Mouse (Mus musculus): ENCODE measurements at regions not wholly inside any gene's neighbourhood (a gene's known extent, or its start where the extent isn't known, plus 50 kb on each side); places are given as distances from the start of the nearest gene placed in this dataset.

DNA sequence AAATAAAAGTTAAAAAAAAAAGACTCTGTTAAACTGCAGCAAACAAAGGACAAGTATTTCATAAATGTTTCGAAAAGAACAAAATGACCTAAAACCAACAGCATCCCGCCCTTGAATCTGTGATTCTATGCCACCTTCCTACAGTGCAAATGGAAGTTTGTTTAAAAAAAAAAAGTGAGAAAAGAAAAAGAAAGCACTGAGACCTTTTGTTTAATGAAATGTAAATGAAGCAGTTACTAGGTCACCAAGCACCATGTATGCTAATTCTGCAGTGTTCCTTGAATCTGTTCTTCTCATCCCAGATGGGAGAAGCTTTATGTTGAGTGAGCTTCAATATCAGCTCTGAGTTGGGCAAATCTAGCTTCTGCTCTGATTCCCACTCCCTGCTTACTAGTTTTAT, 64.8 kb downstream of the Dnajb9 start:
- Histone ChIP-seq H3K4me3 (ENCODE audit: insufficient read depth, low read length) (no peak overlapping the region), H3K4me1 (ENCODE audit: control insufficient read depth, insufficient read depth, low read length) (no peaks in the 10 kb centered on the region), H3K27ac (ENCODE audit: insufficient read depth, low read depth, low read length) (no peak overlapping the region)
- TF ChIP-seq CTCF (IDR thresholded peaks at IDR 0.05; ENCODE audit: low read depth, low read length) (no peak), POLR2A (IDR thresholded peaks at IDR 0.05; ENCODE audit: borderline replicate concordance, low read depth, low read length) (no peak)

DNA sequence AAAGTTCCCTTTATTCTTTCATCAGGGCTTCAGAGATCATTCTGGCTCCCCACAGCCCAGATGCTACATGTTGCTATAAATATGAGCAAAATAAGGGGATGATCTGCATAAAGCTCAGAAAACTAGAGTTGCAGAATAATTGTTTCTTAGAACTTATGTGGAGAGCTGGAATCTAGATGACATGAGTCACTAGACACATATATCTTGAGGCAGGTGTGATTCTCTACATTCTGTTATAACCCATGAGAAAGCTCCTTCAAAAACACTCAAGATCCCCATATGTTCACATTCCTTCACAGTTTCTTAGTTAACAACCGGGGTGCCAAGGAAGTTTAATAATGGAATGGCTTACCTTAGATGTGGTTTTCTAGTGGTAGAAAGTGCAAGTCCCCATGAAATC, 71.1 kb downstream of the Dnajb9 start:
- no peaks in the 10 kb centered on the region for H3K4me1 ChIP-seq (ENCODE audit: control insufficient read depth, insufficient read depth, low read length)
- H3K4me3 ChIP-seq (ENCODE audit: insufficient read depth, low read length), result no peak overlapping the region
- no peak for TF ChIP-seq POLR2A (IDR thresholded peaks at IDR 0.05; ENCODE audit: borderline replicate concordance, low read depth, low read length)
- no peak for TF ChIP-seq CTCF (IDR thresholded peaks at IDR 0.05; ENCODE audit: low read depth, low read length)
- no peak overlapping the region for H3K27ac ChIP-seq (ENCODE audit: insufficient read depth, low read depth, low read length)

DNA sequence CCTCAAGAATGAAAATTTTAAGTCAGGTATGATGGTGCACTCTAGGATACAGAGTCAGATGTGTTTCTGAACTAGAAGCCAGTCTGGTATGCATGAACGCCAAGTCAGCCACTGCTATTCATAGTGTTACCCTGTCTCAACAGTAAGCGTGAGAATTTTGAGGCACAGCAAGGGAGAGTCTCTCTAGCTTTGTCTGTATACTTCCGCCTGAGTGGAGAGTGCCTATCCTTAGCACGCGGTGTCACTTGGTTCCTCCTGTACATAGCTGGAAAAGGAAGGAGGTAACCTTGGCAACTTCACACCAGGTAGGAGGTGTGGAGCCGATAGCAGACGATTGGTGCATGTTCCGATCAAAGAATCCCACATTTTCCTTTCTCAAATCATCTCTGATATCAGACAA, 81.3 kb downstream of the Dnajb9 start:
- Histone ChIP-seq H3K4me1 (ENCODE audit: control insufficient read depth, insufficient read depth, low read length) (no peaks in the 10 kb centered on the region), H3K27ac (ENCODE audit: insufficient read depth, low read depth, low read length) (no peak overlapping the region), H3K4me3 (ENCODE audit: insufficient read depth, low read length) (no peak overlapping the region)
- TF ChIP-seq POLR2A (IDR thresholded peaks at IDR 0.05; ENCODE audit: borderline replicate concordance, low read depth, low read length), result no peak
- TF ChIP-seq CTCF (IDR thresholded peaks at IDR 0.05; ENCODE audit: low read depth, low read length), result no peak

- no peaks in the 10 kb centered on the region for H3K4me1 ChIP-seq (ENCODE audit: control insufficient read depth, insufficient read depth, low read length)
- no peak overlapping the region for H3K27ac ChIP-seq (ENCODE audit: insufficient read depth, low read depth, low read length)
- H3K4me3 ChIP-seq (ENCODE audit: insufficient read depth, low read length), result no peak overlapping the region
- TF ChIP-seq POLR2A (IDR thresholded peaks at IDR 0.05; ENCODE audit: borderline replicate concordance, low read depth, low read length), result no peak
- no peak for TF ChIP-seq CTCF (IDR thresholded peaks at IDR 0.05; ENCODE audit: low read depth, low read length)
Observed at GRCm38 (mm10) chr12:44105085-44105484, 105.0 kb downstream of the Dnajb9 start.

DNA sequence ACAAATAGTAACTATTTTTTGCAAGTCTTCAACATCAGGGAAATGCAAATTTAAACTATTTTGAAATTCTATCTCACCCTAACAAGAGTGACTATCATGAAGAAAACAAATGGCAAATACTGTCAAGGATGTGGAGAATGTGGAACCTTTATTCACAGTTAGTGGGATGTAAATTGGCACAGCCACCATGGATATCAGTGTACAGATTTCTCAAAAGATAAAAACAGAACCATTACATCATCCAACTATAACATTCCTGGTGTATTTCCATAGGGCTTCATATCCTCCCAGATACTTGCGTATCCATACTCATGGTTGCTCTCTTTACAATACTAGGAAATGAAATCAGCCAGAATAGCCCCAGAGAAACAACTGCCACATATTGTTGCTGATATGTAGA, 110.9 kb downstream of the Dnajb9 start:
- Histone ChIP-seq H3K4me3 (ENCODE audit: insufficient read depth, low read length) (no peak overlapping the region), H3K4me1 (ENCODE audit: control insufficient read depth, insufficient read depth, low read length) (no peaks in the 10 kb centered on the region), H3K27ac (ENCODE audit: insufficient read depth, low read depth, low read length) (no peak overlapping the region)
- no peak for TF ChIP-seq POLR2A (IDR thresholded peaks at IDR 0.05; ENCODE audit: borderline replicate concordance, low read depth, low read length)
- no peak for TF ChIP-seq CTCF (IDR thresholded peaks at IDR 0.05; ENCODE audit: low read depth, low read length)

GRCm38 (mm10) chr12:44071766-44072165, 138.4 kb downstream of the Dnajb9 start:
- no peak for TF ChIP-seq POLR2A (IDR thresholded peaks at IDR 0.05; ENCODE audit: borderline replicate concordance, low read depth, low read length)
- TF ChIP-seq CTCF (IDR thresholded peaks at IDR 0.05; ENCODE audit: low read depth, low read length), result no peak
- H3K4me1 ChIP-seq (ENCODE audit: control insufficient read depth, insufficient read depth, low read length), result no peaks in the 10 kb centered on the region
- no peak overlapping the region for H3K27ac ChIP-seq (ENCODE audit: insufficient read depth, low read depth, low read length)
- H3K4me3 ChIP-seq (ENCODE audit: insufficient read depth, low read length), result no peak overlapping the region

DNA sequence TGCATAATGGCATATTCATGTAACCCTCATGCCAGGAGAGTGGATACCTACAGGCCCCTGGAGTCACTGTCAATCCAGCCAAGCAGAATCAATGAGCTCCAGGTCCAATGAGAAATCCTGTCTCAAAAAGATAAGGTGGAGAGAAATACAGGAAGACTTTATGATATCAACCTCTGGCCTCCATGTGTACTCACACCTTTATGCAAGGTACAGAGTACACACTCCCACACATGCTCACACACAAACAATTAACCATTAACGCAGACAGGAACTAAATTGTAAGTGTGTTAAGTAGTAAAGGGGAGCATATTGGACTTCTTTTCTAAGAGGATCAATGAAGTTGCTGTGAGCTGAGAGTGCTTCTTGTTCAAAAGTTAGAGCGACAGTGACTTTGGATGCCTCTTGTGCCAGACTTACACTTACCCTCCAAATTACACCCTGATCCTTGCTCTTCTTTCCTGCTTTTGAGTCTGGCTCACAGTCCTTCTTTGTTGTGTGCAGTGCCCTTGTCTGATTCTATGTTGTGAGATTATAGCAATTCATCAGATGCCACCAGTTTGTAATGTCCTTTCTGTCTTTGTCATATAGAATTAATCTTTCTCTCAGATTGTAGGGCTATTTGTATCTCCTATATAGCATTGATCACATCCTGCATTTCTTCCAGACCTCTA, 153.5 kb downstream of the Dnajb9 start:
- Histone ChIP-seq H3K4me3 (ENCODE audit: insufficient read depth, low read length) (no peak overlapping the region), H3K4me1 (ENCODE audit: control insufficient read depth, insufficient read depth, low read length) (no peaks in the 10 kb centered on the region), H3K27ac (ENCODE audit: insufficient read depth, low read depth, low read length) (no peak overlapping the region)
- TF ChIP-seq POLR2A (IDR thresholded peaks at IDR 0.05; ENCODE audit: borderline replicate concordance, low read depth, low read length) (no peak), CTCF (IDR thresholded peaks at IDR 0.05; ENCODE audit: low read depth, low read length) (no peak)

DNA sequence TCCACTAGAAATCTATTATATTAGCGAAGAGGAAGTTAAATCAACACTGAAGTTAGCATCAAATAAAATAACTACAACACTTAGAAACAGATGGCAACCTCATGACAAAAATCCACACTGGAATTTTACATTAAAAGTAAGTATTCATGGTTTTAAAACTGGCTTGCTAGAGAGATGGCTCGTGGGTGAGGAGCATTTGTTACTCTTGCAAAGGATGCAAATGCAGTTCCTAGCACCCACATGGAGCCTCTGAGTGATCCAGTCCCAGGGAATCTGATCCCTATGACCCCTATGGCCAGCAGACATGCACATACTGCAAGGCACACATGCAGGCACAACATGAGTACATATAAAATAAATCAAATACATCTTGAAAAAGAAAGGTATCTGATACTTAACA, 164.3 kb downstream of the Dnajb9 start:
- H3K4me1 ChIP-seq (ENCODE audit: control insufficient read depth, insufficient read depth, low read length), result no peaks in the 10 kb centered on the region
- no peak for TF ChIP-seq CTCF (IDR thresholded peaks at IDR 0.05; ENCODE audit: low read depth, low read length)
- no peak for TF ChIP-seq POLR2A (IDR thresholded peaks at IDR 0.05; ENCODE audit: borderline replicate concordance, low read depth, low read length)
- no peak overlapping the region for H3K27ac ChIP-seq (ENCODE audit: insufficient read depth, low read depth, low read length)
- H3K4me3 ChIP-seq (ENCODE audit: insufficient read depth, low read length), result no peak overlapping the region

DNA sequence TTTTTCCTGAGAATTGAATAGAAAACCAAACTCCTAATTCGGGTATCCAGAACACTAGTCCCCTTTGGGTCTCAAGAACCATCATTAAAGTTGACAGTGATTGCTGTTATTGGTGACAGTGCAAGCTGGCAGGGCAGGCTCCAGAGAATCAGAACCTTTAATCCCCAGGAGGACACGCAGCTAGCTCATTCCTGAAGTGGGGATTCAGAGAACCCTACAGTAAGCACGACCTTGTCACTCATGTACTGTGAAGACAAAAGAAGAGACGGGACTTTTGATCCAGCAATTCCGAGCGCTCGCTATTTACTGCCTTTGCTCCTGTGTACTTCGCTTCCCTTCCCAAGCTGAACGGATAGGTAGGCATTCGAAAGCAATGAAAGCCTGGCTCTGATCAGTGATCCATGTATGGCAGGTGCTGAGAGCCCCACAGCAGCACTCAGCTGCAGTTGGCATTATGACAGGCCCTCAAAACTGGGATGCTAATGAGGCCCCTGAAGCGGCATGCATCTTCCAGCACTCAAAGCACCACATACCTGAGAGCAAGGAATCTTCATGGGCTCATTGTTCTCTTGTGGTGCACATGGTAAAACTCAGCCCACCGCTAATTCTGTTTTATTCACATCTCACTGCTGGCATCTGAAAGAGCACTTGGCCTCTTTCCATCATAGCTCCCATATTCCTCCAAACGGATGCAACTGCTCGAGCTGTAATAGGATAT, 165.6 kb downstream of the Dnajb9 start:
- Histone ChIP-seq H3K4me1 (ENCODE audit: control insufficient read depth, insufficient read depth, low read length) (no peaks in the 10 kb centered on the region), H3K4me3 (ENCODE audit: insufficient read depth, low read length) (no peak overlapping the region), H3K27ac (ENCODE audit: insufficient read depth, low read depth, low read length) (no peak overlapping the region)
- TF ChIP-seq CTCF (IDR thresholded peaks at IDR 0.05; ENCODE audit: low read depth, low read length) (no peak), POLR2A (IDR thresholded peaks at IDR 0.05; ENCODE audit: borderline replicate concordance, low read depth, low read length) (no peak)

- H3K4me3 ChIP-seq (ENCODE audit: insufficient read depth, low read length), result no peak overlapping the region
- no peak overlapping the region for H3K27ac ChIP-seq (ENCODE audit: insufficient read depth, low read depth, low read length)
- no peak for TF ChIP-seq CTCF (IDR thresholded peaks at IDR 0.05; ENCODE audit: low read depth, low read length)
- no peaks in the 10 kb centered on the region for H3K4me1 ChIP-seq (ENCODE audit: control insufficient read depth, insufficient read depth, low read length)
Observed at GRCm38 (mm10) chr12:44006795-44007194, 203.3 kb downstream of the Dnajb9 start.
